Mouse (Mus musculus) testis, adult 2 months (tissue): ENCODE measurements around the gene Zfhx3.

Experiments used
- CTCF ChIP-seq: fragments of 200-500 bp; IDR thresholded peaks from 2 replicates; pipeline ENCODE4 v1.5.1; 2012; ENCODE audit warnings: low read depth, mild to moderate bottlenecking, inconsistent platforms, low read length, moderate library complexity; ENCODE audit not compliant: control insufficient read depth, insufficient read depth, insufficient replicate concordance
- POLR2A ChIP-seq: fragments of 200-500 bp; IDR thresholded peaks from 2 replicates; pipeline ENCODE4 v1.6.1; 2012; ENCODE audit warnings: low read depth, mild to moderate bottlenecking, inconsistent platforms, low read length, moderate library complexity; ENCODE audit not compliant: control insufficient read depth

GRCm38 (mm10) chr8:108072126-108072746 lies 129.8 kb downstream of the Zfhx3 start:
- TF ChIP-seq CTCF (no peak), POLR2A (no peak)
